Mouse (Mus musculus) A20 (cell line): ENCODE results near the gene Gstt4.
"Not testable (repeated sequence)": the region's sequence is repeated elsewhere in the genome, so short reads cannot be mapped to it uniquely, and the experiment has no call there.

Source experiments
- DNase-seq: peaks from one replicate; pipeline ENCODE4 v3.0.0-alpha.2; 2011; ENCODE audit warnings: low read depth, low spot score

Gene Gstt4

GRCm38 (mm10) chr10:75789841-75790240 is 32.5 kb downstream of the Gstt4 start:
- DNase-seq, result no peak

GRCm38 (mm10) chr10:75789081-75789735 is 33.1 kb downstream of the Gstt4 start:
- no peak for DNase-seq

GRCm38 (mm10) chr10:75788277-75788676 is 34.1 kb downstream of the Gstt4 start:
- no peak for DNase-seq

- DNase-seq, result no peak
Measured at GRCm38 (mm10) chr10:75785442-75785841, 36.9 kb downstream of the Gstt4 start.

- peak; percentile 84 for DNase-seq
Measured at GRCm38 (mm10) chr10:75780769-75781578, 41.4 kb downstream of the Gstt4 start, which contains the start of the genes Gm20441 and Gstt3. Gm20441 (minus strand) TSS chr10:75780954. Gstt3 (minus strand) TSS chr10:75781414.

- peak; percentile 79 for DNase-seq
Measured at GRCm38 (mm10) chr10:75779206-75780174, 42.9 kb downstream of the Gstt4 start.

GRCm38 (mm10) chr10:75777885-75778284 is 44.5 kb downstream of the Gstt4 start:
- no peak for DNase-seq

- DNase-seq, result no peak
Measured at GRCm38 (mm10) chr10:75776562-75776961, 45.8 kb downstream of the Gstt4 start.

- no peak for DNase-seq
Measured at GRCm38 (mm10) chr10:75774587-75774986, 47.8 kb downstream of the Gstt4 start.

GRCm38 (mm10) chr10:75774102-75774501 is 48.2 kb downstream of the Gstt4 start:
- no peak for DNase-seq

GRCm38 (mm10) chr10:75772795-75773664 is 49.3 kb downstream of the Gstt4 start, which contains the start of gene Ddt:
Ddt (minus strand) TSS chr10:75773414.
- peak; percentile 94 for DNase-seq

- not testable (repeated sequence) for DNase-seq
Measured at GRCm38 (mm10) chr10:75767756-75768155, 54.6 kb downstream of the Gstt4 start.

GRCm38 (mm10) chr10:75766856-75767255 is 55.5 kb downstream of the Gstt4 start:
- DNase-seq, result no peak
